In the genomic region with DNA sequence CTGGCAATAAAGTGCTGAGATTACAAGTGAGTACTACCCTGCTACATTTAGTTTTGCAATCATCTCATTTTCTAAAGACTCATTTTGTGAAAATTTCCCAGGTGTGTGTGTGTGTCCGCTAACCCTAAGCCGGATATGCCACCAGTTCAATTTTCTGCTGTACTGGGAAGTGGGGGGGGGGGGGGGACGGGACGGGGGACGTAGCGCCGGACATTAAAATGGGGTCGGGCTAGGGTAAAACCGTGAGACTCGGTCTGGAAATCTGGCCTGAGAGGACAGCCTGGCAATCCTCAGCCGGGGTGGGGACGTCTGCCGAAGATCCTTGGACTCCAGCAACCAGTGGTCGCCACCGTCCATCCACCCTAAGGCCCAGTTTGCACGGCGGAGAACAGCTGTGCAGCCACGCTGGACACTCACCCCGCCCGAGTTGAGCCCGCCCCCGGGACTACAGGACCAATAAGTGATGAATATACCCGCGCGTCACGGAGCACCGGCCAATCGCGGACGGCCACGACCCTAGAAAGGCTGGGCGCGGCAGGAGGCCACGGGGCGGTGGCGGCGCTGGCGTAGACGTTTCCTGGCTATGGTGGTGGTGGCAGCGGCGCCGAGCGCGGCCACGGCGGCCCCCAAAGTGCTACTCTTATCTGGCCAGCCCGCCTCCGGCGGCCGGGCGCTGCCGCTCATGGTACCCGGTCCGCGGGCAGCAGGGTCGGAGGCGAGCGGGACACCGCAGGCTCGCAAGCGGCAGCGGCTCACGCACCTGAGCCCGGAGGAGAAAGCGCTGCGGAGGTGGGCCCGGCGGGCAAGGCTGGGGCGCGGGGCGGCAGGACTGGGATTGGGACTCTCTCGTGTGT, we compare ENCODE assay signal across 7 mouse cellular contexts. TPM values are rescaled to one million over a fixed set of nuclear protein-coding genes. Genes with fewer than 3 reads are reported as not detected.
DNase-seq lines count a peak whose midpoint lies in the region; ATAC-seq and TF ChIP-seq lines count a peak whose summit lies in the region.

A gene (plus strand): TSS at position 248 of the 854 bp plus-strand sequence.

- ATAC-seq in intestine, postnatal 0 days: peak; percentile 93
- peak; percentile 98 for ATAC-seq in midbrain, embryonic 12.5 days (ENCODE audit: low FRiP score, low read depth)

- H3K27me3 ChIP-seq in intestine, postnatal 0 days (replicated peaks; ENCODE audit: control insufficient read depth, insufficient read depth, low read length): no peaks in the 10 kb centered on the region
- H3K27me3 ChIP-seq in midbrain, embryonic 12.5 days: no peaks in the 10 kb centered on the region
- H3K27me3 ChIP-seq in small intestine, adult 2 months (ENCODE audit: control insufficient read depth, insufficient read depth, low read length): no peaks in the 10 kb centered on the region

- 0 out of 2 replicates have a peak, but pooled peaks cover 3% of the 10 kb centered on the region for H3K4me1 ChIP-seq in intestine, postnatal 0 days (replicated peaks; ENCODE audit: control insufficient read depth, insufficient read depth, low read length)
- peaks cover 20% of the 10 kb centered on the region for H3K4me1 ChIP-seq in midbrain, embryonic 12.5 days
- peaks cover 11% of the 10 kb centered on the region for H3K4me1 ChIP-seq in small intestine, adult 2 months (ENCODE audit: control insufficient read depth, insufficient read depth, insufficient read length, low read length)

- peak; percentile 24; the same call in 1 of the 2 replicates for TF ChIP-seq CTCF in intestine, postnatal 0 days (IDR thresholded peaks at IDR 0.05; ENCODE audit: low read depth)
- TF ChIP-seq CTCF in small intestine, adult 2 months (IDR thresholded peaks at IDR 0.05; ENCODE audit: extremely low read depth, insufficient read length, insufficient replicate concordance, low read depth, low read length): no peak

- peak; percentile 99 for DNase-seq in adrenal gland, adult 2 months
- peak; percentile 94 for DNase-seq in embryo, embryonic 11.5 days (ENCODE audit: low read depth, low spot score)
- peak; percentile 95 to 98 for DNase-seq in gastrocnemius, postnatal 4 days (ENCODE audit: low spot score in 2 of 2)
- DNase-seq in left cerebral cortex, postnatal 4 days: peak; percentile 98

- H3K9me3 ChIP-seq in intestine, postnatal 0 days (ENCODE audit: control insufficient read depth): no peaks in the 10 kb centered on the region
- no peaks in the 10 kb centered on the region for H3K9me3 ChIP-seq in midbrain, embryonic 12.5 days

- H3K4me2 ChIP-seq in intestine, postnatal 0 days (replicated peaks; ENCODE audit: low read depth): peak within 1 kb of the TSS; percentile 64
- H3K4me2 ChIP-seq in midbrain, embryonic 12.5 days (replicated peaks): peak within 1 kb of the TSS; percentile 75

- peak within 1 kb of the TSS; percentile 99 for H3K9ac ChIP-seq in intestine, postnatal 0 days (ENCODE audit: low read depth, low read length)
- peak within 1 kb of the TSS; percentile 90 for H3K9ac ChIP-seq in midbrain, embryonic 12.5 days (replicated peaks)

- under 1% methylated on average over 72 of the region's 72 CpGs for WGBS in intestine, postnatal 0 days
- WGBS in midbrain, embryonic 12.5 days: under 1% methylated on average over 68 of the region's 72 CpGs
- under 1% methylated on average over 71 of the region's 72 CpGs for WGBS in small intestine, adult 2 months

- peak within 1 kb of the TSS; percentile 100 for H3K4me3 ChIP-seq in intestine, postnatal 0 days (ENCODE audit: low read depth, low read length)
- H3K4me3 ChIP-seq in midbrain, embryonic 12.5 days: peak within 1 kb of the TSS; percentile 99
- H3K4me3 ChIP-seq in small intestine, adult 2 months (ENCODE audit: low read depth, low read length): peak within 1 kb of the TSS; percentile 83

- intact Hi-C loops in left cerebral cortex, postnatal 4 days (cut with DNase I): loop anchor here (5.0 kb wide), 1 partner anchor 33 kb away; no protein-coding TSS in a partner anchor

- H3K27ac ChIP-seq in intestine, postnatal 0 days (ENCODE audit: low read depth, low read length): peak within 1 kb of the TSS; percentile 99
- peak within 1 kb of the TSS; percentile 90 for H3K27ac ChIP-seq in midbrain, embryonic 12.5 days (replicated peaks)
- peak within 1 kb of the TSS; percentile 97 for H3K27ac ChIP-seq in small intestine, adult 2 months (ENCODE audit: insufficient read depth, low read depth, low read length)

- H3K36me3 ChIP-seq in intestine, postnatal 0 days (ENCODE audit: control insufficient read depth, insufficient read depth): peaks cover 33% of the 10 kb centered on the region
- H3K36me3 ChIP-seq in midbrain, embryonic 12.5 days: peaks cover 31% of the 10 kb centered on the region
- peaks cover 34% of the 10 kb centered on the region for H3K36me3 ChIP-seq in small intestine, adult 2 months (ENCODE audit: control insufficient read depth, insufficient read depth, low read length)

- peak; percentile 95 for TF ChIP-seq POLR2A in small intestine, adult 2 months (IDR thresholded peaks at IDR 0.05; ENCODE audit: low read depth, low read length)

RNA-seq across cellular contexts. Expression of the gene that starts here (rescaled TPM):
- total RNA-seq in adrenal gland, adult 2 months (2021): 100 to 1,000 TPM; 156 to 162 TPM
- 95.7 and 129 TPM in 2 replicates for polyA plus RNA-seq in adrenal gland, adult 2 months (2012; rRNA removed)
- total RNA-seq in gastrocnemius, postnatal 4 days (2021): 10 to 100 TPM; 80.7 to 86.6 TPM
- 141 and 150 TPM in 2 replicates for polyA plus RNA-seq in intestine, postnatal 0 days (2015; fragmentation: Nextera tagmentation; extraction: Ambion mirVana)
- 100 to 1,000 TPM in 1 of 2 experiments, 10 to 100 TPM in 1; 91.7 to 110 TPM for total RNA-seq in left cerebral cortex, postnatal 4 days (2021)
- polyA plus RNA-seq in midbrain, embryonic 12.5 days (2016; fragmentation: Nextera tagmentation; extraction: Ambion mirVana): 113 and 114 TPM in 2 replicates
- 79.2 and 124 TPM in 2 replicates for polyA plus RNA-seq in small intestine, adult 2 months (2012; rRNA removed)

Comparison
In these comparisons a context has a peak if more than half of its experiments do, and no peak if none do; other contexts are left out.
1. Peak in every context shown above with its lines: DNase-seq, ATAC-seq, H3K4me3 ChIP-seq and H3K27ac ChIP-seq.